Mouse (Mus musculus) ES-Bruce4 (cell line): ENCODE measurements at regions not wholly inside any gene's neighbourhood (a gene's known extent, or its start where the extent isn't known, plus 50 kb on each side); places are given as distances from the start of the nearest gene placed in this dataset.

ENCODE experiments used
- H3K27ac ChIP-seq: 2 replicates; pipeline ENCODE4 v1.5.1; 2012; ENCODE audit warnings: low read length, inconsistent platforms; ENCODE audit not compliant: insufficient read depth
- H3K27me3 ChIP-seq: 2 replicates; pipeline ENCODE4 v1.6.1; 2012; ENCODE audit warnings: mild to moderate bottlenecking, low read length, inconsistent platforms; ENCODE audit not compliant: control insufficient read depth, poor library complexity, insufficient read depth, severe bottlenecking
- H3K36me3 ChIP-seq: 2 replicates; pipeline ENCODE4 v1.6.1; 2012; ENCODE audit warnings: inconsistent platforms, mild to moderate bottlenecking, low read length, moderate library complexity; ENCODE audit not compliant: control insufficient read depth, poor library complexity, insufficient read depth, severe bottlenecking
- H3K4me1 ChIP-seq: one replicate; pipeline ENCODE4 v1.8.1; 2011; ENCODE audit warnings: low read length; ENCODE audit not compliant: control insufficient read depth, insufficient read depth
- H3K4me3 ChIP-seq: 2 replicates; pipeline ENCODE4 v1.5.1; 2011; ENCODE audit warnings: low read depth, mild to moderate bottlenecking, low read length
- H3K9ac ChIP-seq: 2 replicates; pipeline ENCODE4 v1.6.1; 2012; ENCODE audit warnings: low read depth, mild to moderate bottlenecking, inconsistent platforms; ENCODE audit not compliant: poor library complexity, severe bottlenecking
- H3K9me3 ChIP-seq: replicated peaks from 2 replicates; pipeline ENCODE4 v1.6.1; 2012; ENCODE audit warnings: mild to moderate bottlenecking, low read length, inconsistent platforms; ENCODE audit not compliant: control insufficient read depth, poor library complexity, insufficient read depth, severe bottlenecking
- CTCF ChIP-seq: IDR thresholded peaks from one replicate; pipeline ENCODE4 v1.8.1; 2011; ENCODE audit warnings: low read depth, low read length
- EP300 ChIP-seq: IDR thresholded peaks from 2 replicates; pipeline ENCODE4 v1.6.1; 2011; ENCODE audit warnings: low read depth, low read length; ENCODE audit not compliant: insufficient read depth
- POLR2A ChIP-seq: IDR thresholded peaks from one replicate; pipeline ENCODE4 v1.8.1; 2011; ENCODE audit warnings: low read length; ENCODE audit not compliant: insufficient read depth

GRCm38 (mm10) chr2:114796630-114797290 lies 142.0 kb upstream of the Dph6 start:
- no peak overlapping the region for H3K9ac ChIP-seq
- no peak overlapping the region for H3K4me3 ChIP-seq
- no peaks in the 10 kb centered on the region for H3K27me3 ChIP-seq
- TF ChIP-seq CTCF (no peak), POLR2A (no peak), EP300 (no peak)
- H3K4me1 ChIP-seq: no peaks in the 10 kb centered on the region
- no peaks in the 10 kb centered on the region for H3K9me3 ChIP-seq
- no peaks in the 10 kb centered on the region for H3K36me3 ChIP-seq
- H3K27ac ChIP-seq: no peak overlapping the region

- Histone ChIP-seq H3K27me3 (no peaks in the 10 kb centered on the region), H3K4me3 (no peak overlapping the region), H3K4me1 (no peaks in the 10 kb centered on the region), H3K9me3 (no peaks in the 10 kb centered on the region), H3K27ac (no peak overlapping the region), H3K36me3 (no peaks in the 10 kb centered on the region), H3K9ac (no peak overlapping the region)
- no peak for TF ChIP-seq CTCF
These were observed 142.5 kb upstream of the Dph6 start for GRCm38 (mm10) chr2:114797291-114797650.

- no peaks in the 10 kb centered on the region for H3K36me3 ChIP-seq
- H3K9me3 ChIP-seq: no peaks in the 10 kb centered on the region
- no peak for TF ChIP-seq CTCF
- no peaks in the 10 kb centered on the region for H3K4me1 ChIP-seq
- no peak overlapping the region for H3K4me3 ChIP-seq
- H3K27ac ChIP-seq: no peak overlapping the region
- H3K9ac ChIP-seq: no peak overlapping the region
- H3K27me3 ChIP-seq: no peaks in the 10 kb centered on the region
These were observed 148.5 kb upstream of the Dph6 start for GRCm38 (mm10) chr2:114803241-114803640.

GRCm38 (mm10) chr2:114803928-114804327 lies 149.2 kb upstream of the Dph6 start:
- Histone ChIP-seq H3K4me1 (no peaks in the 10 kb centered on the region), H3K9ac (no peak overlapping the region), H3K36me3 (no peaks in the 10 kb centered on the region), H3K4me3 (no peak overlapping the region), H3K9me3 (no peaks in the 10 kb centered on the region), H3K27me3 (no peaks in the 10 kb centered on the region), H3K27ac (no peak overlapping the region)
- TF ChIP-seq EP300: no peak
- TF ChIP-seq CTCF: no peak
- no peak for TF ChIP-seq POLR2A

- Histone ChIP-seq H3K9me3 (no peaks in the 10 kb centered on the region), H3K36me3 (no peaks in the 10 kb centered on the region), H3K9ac (no peak overlapping the region), H3K27me3 (no peaks in the 10 kb centered on the region), H3K27ac (no peak overlapping the region), H3K4me1 (no peaks in the 10 kb centered on the region), H3K4me3 (no peak overlapping the region)
- TF ChIP-seq CTCF (no peak), EP300 (no peak)
These were observed 150.8 kb upstream of the Dph6 start for GRCm38 (mm10) chr2:114805436-114806047.

- no peaks in the 10 kb centered on the region for H3K27me3 ChIP-seq
- H3K9me3 ChIP-seq: no peaks in the 10 kb centered on the region
- H3K4me1 ChIP-seq: no peaks in the 10 kb centered on the region
- H3K36me3 ChIP-seq: no peaks in the 10 kb centered on the region
- H3K9ac ChIP-seq: no peak overlapping the region
- no peak overlapping the region for H3K4me3 ChIP-seq
- H3K27ac ChIP-seq: no peak overlapping the region
- TF ChIP-seq EP300 (no peak), POLR2A (no peak), CTCF (no peak)
These were observed 153.3 kb upstream of the Dph6 start for GRCm38 (mm10) chr2:114808046-114808445.
